Mouse (Mus musculus) layer of hippocampus, adult 9-10 months (tissue): ENCODE data around the gene Mms22l.
"Not testable (repeated sequence)": the region's sequence is repeated elsewhere in the genome, so short reads cannot be mapped to it uniquely, and the experiment has no call there.

Experiments
- DNase-seq: peaks from one replicate; pipeline ENCODE4 v3.0.0; 2022; ENCODE audit warnings: low spot score

The Mms22l gene

DNA sequence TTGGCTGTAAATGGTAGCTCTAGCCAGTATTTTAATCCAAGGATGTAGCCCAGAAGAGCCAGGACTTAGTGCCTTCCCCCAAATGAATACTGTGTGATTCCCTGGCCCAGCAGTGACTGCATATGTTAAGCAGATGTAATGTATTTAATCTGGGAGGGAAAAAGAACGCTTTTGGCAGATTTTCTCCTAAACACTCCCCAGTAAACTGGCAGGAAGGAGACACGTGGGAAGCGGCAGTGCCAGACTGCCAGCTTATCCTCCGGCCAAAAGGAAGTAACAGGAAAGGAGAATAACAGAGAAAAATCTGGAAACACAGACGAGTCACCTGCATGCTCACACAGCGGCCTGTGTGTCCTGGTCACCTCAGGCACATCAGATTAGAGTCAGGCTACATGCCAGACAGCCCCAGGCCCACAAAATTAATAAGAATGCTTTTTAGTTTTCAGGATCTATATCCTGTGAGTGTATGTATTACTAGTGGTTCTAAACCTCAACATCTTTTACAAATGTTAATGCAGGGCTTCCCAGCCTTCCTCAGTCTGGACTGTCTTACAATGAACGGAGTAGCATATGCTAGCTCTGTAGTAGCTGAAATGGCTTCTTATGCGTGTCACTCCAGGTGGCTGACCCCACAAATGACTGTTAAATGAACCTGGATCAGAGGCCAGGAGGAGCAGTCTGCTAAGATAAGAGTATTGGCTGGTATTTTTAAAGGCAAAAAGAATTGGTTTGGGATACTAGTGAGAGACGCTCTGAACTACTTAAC is 125.4 kb downstream of the Mms22l start:
- peak; percentile 26 for DNase-seq

DNA sequence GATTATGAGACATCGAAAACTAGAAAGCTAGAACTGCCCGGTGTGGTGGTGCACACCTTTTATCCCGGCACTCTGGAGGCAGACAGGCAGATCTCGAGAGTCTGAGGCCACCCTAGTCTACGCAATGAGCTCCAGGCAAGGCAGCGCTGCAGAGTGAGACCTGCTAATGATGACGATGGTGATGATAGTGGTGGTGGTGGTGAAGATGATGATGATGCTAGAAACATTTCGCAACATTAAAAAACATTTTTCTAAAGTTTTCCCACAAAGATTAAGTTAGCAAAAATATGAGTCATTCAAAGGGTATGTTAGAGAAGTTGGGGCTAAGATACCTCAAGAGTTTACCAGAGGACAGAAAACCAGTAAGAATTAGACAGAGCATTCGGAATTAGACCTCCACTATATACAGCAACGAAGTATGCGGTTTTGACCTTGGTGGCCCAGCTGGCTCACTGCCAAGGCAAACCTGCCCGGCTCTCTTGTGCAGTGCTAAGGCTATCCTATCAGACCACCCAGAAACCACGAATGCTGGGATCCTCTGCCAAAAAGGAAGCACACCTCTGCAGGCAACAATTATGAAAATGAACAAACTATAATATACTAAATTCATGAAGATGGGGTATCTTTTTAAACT is 129.8 kb downstream of the Mms22l start:
- no peak for DNase-seq

DNA sequence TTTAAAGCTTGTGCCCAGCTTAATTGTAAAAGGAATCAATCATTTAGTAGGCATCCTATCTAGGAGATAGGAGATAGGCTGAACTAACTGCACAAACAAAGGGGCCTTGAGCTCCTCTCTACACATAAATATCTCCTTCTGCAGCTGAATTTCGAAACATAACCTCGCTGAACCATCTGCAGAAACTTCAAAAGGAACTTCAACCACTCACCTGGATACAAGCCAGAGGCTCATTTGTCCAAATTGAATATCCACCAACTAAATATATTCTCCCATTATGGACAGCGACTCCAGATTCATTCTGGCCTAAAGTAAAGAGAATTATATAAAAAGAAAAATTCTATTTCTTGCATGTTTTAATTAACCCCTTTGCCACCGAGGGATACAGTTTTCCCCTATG is 130.4 kb downstream of the Mms22l start:
- no peak for DNase-seq

DNA sequence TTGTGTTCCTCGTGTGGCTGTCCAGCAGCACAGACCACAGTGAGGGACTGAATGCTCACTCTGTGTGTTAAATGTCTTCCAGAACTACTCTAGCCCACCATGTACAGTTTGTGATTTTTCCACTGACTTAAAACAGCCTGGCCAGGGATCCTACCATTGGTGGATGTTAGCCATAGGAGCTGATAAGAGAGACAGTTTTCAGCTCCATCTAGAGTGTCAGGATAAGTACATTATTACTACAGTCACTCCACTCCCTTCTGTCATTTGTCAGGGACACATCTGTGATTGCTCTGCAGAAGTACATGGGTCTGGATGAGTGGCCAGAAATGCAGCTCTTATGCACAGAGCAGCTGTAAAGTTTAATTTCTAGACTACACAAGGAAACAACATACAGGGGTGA is 131.6 kb downstream of the Mms22l start:
- no peak for DNase-seq

DNA sequence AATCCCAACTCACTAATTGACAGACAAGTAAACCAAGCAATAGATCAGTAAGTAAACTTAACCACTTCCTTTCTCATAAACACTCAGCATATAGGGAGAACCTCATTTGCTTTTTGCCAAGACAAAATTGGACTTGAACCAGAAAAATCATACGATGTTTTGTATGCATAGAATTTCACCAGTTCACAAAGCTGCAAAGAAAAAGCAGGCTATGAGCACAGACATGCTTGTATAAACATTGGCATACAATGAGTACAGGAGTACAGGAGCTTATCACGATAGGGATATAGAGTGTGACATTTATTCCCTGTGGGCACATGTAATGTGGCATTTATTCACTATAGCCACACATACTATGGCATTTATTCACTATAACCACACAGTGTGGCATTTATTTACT is 134.2 kb downstream of the Mms22l start:
- no peak for DNase-seq

DNA sequence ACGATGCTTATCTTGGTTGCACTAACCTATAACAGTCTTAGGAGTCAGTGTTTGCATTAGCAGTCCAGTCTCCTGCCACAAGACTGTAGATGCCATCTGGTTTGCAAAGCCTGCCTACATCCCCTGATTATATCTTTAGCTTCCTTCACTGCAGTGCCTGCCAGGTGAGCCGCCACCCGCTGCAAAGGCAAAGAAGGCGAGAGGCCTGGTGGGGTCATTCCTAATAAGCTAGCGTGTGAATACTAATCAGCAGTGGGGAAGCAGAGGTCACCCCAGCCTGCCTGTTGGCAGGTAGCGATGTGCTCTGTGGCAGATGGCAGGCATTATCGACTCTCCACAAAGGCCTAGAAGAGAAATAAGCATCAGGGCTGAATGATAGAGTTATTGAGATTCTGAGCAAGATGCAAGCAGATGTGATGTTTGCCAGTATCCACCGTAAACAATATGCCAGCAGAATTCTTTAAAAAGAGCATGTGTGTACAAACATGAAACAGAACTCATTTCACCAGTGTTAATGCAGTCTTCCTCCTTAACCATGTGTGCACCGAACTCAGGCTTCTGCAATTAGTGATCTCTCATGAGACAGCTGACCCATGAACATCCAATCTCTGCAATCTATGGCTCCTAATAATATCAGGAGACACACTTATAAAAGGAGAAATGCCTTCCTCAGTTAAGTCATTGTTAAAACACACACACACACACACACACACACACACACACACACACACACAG is 135.1 kb downstream of the Mms22l start:
- no peak for DNase-seq

DNA sequence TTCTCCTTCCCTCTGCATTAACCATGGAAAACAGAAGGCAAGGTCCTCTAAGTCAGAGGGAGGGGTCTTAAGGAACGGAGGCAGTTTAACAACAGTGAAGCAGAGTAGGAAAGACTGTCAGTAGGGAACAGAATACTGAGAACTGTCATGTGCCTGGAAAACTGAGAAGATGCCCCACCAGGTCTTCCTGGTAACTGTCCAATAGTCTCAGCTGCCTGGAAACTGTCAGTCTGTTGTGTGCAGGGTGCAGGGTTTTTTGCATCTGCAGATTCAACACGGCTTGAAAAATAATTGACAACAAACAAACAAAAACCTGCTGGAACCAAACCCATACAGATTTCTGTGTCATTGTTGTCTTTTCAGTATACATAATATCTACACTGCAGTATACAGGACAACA is 146.1 kb downstream of the Mms22l start:
- no peak for DNase-seq

DNA sequence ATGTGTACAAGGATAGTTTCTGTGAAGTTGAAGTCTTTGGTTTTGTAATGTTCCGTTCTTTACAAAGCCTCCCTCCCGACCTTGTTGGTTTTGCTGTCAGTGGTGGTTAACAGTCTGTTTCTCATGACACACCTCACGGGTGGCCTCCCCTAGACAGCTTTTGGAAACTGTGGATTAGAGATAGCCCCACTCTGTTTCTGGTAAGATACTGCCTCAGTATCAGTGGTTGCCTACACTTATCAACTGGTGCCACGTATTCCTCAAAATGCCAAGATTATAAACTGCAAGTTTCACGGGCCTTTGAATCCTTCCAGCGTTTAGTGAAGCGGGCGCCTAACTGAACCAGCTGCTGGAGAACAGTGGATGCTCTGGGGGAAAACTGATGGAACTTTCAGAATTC is 148.5 kb downstream of the Mms22l start:
- DNase-seq = not testable (repeated sequence)
